Mouse (Mus musculus): ENCODE measurements at regions not wholly inside any gene's neighbourhood (a gene's known extent, or its start where the extent isn't known, plus 50 kb on each side); places are given as distances from the start of the nearest gene placed in this dataset.

DNA sequence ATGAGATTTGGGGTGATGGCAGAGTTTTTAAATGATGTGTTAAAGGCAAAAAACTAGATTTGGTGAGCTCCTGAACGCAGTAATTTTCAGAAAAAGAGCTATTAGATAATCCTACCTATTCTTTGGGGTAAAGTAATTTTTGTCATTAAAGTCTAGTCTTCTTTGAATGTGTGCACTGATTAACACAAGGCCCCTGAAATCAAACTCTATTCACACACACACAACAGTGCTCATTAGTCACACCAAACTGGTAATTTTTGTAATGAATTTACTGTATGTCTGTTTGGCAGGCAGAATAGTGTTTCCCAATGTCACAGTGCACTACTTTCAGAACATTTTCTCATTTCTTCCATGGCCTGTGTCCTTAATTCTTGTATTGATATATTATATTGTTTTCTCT lies 296.8 kb downstream of the Arl6ip6 start:
- Histone ChIP-seq H3K27me3 (ENCODE audit: control insufficient read depth, insufficient read depth, low read length, poor library complexity, severe bottlenecking) (no peaks in the 10 kb centered on the region), H3K27ac (ENCODE audit: insufficient read depth, low read length) (no peak overlapping the region), H3K36me3 (ENCODE audit: control insufficient read depth, insufficient read depth, low read length, poor library complexity, severe bottlenecking) (no peaks in the 10 kb centered on the region), H3K9ac (ENCODE audit: low read depth, poor library complexity, severe bottlenecking) (no peak overlapping the region), H3K9me3 (replicated peaks; ENCODE audit: control insufficient read depth, insufficient read depth, low read length, poor library complexity, severe bottlenecking) (no peaks in the 10 kb centered on the region), H3K4me1 (ENCODE audit: control insufficient read depth, insufficient read depth, low read length) (no peaks in the 10 kb centered on the region), H3K4me3 (ENCODE audit: low read depth, low read length) (no peak overlapping the region)
- TF ChIP-seq POLR2A (IDR thresholded peaks at IDR 0.05; ENCODE audit: insufficient read depth, low read length) (no peak), CTCF (IDR thresholded peaks at IDR 0.05; ENCODE audit: low read depth, low read length) (no peak), EP300 (IDR thresholded peaks at IDR 0.05; ENCODE audit: insufficient read depth, low read depth, low read length) (no peak)

DNA sequence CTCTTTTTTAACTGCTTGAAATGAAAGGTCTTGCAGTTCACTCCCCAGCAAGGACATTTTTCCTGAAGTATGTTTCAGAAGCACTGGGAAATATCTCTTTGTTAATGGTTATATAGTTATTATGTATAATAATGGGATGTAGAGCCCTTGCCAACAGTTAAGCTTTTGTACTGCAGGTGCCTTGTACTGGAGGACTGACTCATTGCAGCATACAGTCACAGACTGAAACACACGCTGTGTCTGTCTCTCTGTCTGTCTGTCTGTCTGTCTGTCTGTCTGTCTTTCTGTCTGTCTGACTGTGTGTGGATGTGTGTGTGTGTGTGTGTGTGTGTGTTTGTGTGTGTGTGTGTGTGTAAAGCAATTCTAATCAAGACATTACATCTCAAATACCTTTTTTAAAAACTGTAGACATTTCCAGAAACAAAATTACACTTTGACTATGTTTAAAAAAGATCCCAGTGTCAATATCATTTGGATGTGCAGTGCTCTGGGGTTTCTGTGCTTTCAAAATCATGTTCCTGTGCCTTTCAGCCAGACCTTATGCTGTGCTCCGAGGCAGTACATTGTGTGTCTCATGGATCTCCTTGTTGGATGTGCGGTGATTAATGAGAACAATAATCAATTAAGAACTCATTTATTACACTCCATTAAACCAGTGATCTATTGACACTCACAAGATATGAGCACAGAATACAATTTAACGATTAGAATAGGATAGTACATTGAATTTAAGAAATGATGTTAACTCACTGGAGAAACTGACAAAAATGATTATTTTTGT lies 299.5 kb downstream of the Arl6ip6 start:
- H3K36me3 ChIP-seq (ENCODE audit: control insufficient read depth, insufficient read depth, low read length, poor library complexity, severe bottlenecking): no peaks in the 10 kb centered on the region
- TF ChIP-seq EP300 (IDR thresholded peaks at IDR 0.05; ENCODE audit: insufficient read depth, low read depth, low read length) (no peak), POLR2A (IDR thresholded peaks at IDR 0.05; ENCODE audit: insufficient read depth, low read length) (no peak), CTCF (IDR thresholded peaks at IDR 0.05; ENCODE audit: low read depth, low read length) (no peak)

DNA sequence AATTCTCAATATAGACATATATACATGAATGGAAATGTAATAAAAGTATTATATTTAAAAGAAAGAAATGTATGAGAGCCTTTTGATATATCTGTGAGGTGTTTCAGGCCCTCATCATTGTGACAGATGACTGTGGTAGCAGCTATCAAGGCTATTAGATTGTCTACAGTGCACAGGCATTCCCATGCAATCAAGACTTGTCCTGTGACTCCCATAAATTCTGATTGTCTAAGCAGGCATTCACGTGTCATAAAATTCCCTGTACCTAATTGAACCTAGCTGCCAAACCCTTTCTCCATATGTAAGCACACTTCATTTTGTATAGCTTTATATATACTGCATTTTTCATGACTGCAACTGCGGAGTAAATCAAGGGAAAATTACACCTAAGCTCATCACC lies 301.3 kb downstream of the Arl6ip6 start:
- Histone ChIP-seq H3K4me1 (ENCODE audit: control insufficient read depth, insufficient read depth, low read length) (no peaks in the 10 kb centered on the region), H3K9ac (ENCODE audit: low read depth, poor library complexity, severe bottlenecking) (no peak overlapping the region), H3K4me3 (ENCODE audit: low read depth, low read length) (no peak overlapping the region), H3K36me3 (ENCODE audit: control insufficient read depth, insufficient read depth, low read length, poor library complexity, severe bottlenecking) (no peaks in the 10 kb centered on the region), H3K9me3 (replicated peaks; ENCODE audit: control insufficient read depth, insufficient read depth, low read length, poor library complexity, severe bottlenecking) (no peaks in the 10 kb centered on the region), H3K27ac (ENCODE audit: insufficient read depth, low read length) (no peak overlapping the region), H3K27me3 (ENCODE audit: control insufficient read depth, insufficient read depth, low read length, poor library complexity, severe bottlenecking) (no peaks in the 10 kb centered on the region)
- TF ChIP-seq CTCF (IDR thresholded peaks at IDR 0.05; ENCODE audit: low read depth, low read length) (no peak), POLR2A (IDR thresholded peaks at IDR 0.05; ENCODE audit: insufficient read depth, low read length) (no peak), EP300 (IDR thresholded peaks at IDR 0.05; ENCODE audit: insufficient read depth, low read depth, low read length) (no peak)

More for the DNA sequence above, 299.5 kb downstream of the Arl6ip6 start:
- H3K27me3 ChIP-seq (ENCODE audit: control insufficient read depth, insufficient read depth, low read length, poor library complexity, severe bottlenecking): no peaks in the 10 kb centered on the region
- H3K4me1 ChIP-seq (ENCODE audit: control insufficient read depth, insufficient read depth, low read length): no peaks in the 10 kb centered on the region
- no peaks in the 10 kb centered on the region for H3K9me3 ChIP-seq (replicated peaks; ENCODE audit: control insufficient read depth, insufficient read depth, low read length, poor library complexity, severe bottlenecking)
- no peak overlapping the region for H3K4me3 ChIP-seq (ENCODE audit: low read depth, low read length)
- no peak overlapping the region for H3K9ac ChIP-seq (ENCODE audit: low read depth, poor library complexity, severe bottlenecking)
- H3K27ac ChIP-seq (ENCODE audit: insufficient read depth, low read length): no peak overlapping the region

DNA sequence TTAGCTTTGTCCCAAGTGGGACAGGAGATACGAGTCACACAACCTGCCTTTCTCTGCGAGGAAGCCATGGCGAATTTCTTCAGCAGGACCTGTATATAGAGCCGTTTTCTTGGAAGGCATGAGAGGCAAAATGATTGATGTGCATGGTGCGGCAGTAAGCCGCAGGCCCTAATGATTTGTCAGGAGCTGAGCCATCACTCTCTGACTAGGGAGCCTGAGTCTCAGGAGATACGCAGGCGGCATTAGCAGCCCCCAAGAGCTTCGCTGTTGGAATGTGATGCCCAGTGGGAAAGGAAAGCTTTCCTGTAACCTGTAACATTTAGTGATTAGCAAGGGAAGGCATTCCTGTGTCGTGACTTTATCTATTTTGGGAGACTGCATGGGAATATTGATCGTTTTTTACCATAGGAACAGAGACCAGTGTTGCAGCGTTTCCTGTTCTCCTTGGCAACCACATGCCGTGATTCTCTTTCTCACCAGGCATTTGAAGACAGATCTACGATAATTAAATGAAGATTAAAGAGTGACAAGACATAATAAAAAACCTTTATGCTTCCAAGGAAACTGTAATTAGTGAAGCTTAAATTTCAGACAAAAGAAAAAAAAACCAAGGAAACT lies 310.2 kb downstream of the Arl6ip6 start:
- Histone ChIP-seq H3K27ac (ENCODE audit: insufficient read depth, low read length) (no peak overlapping the region), H3K4me3 (ENCODE audit: low read depth, low read length) (no peak overlapping the region), H3K9me3 (replicated peaks; ENCODE audit: control insufficient read depth, insufficient read depth, low read length, poor library complexity, severe bottlenecking) (no peaks in the 10 kb centered on the region), H3K36me3 (ENCODE audit: control insufficient read depth, insufficient read depth, low read length, poor library complexity, severe bottlenecking) (no peaks in the 10 kb centered on the region), H3K27me3 (ENCODE audit: control insufficient read depth, insufficient read depth, low read length, poor library complexity, severe bottlenecking) (no peaks in the 10 kb centered on the region), H3K4me1 (ENCODE audit: control insufficient read depth, insufficient read depth, low read length) (no peaks in the 10 kb centered on the region), H3K9ac (ENCODE audit: low read depth, poor library complexity, severe bottlenecking) (no peak overlapping the region)
- no peak for TF ChIP-seq POLR2A (IDR thresholded peaks at IDR 0.05; ENCODE audit: insufficient read depth, low read length)

DNA sequence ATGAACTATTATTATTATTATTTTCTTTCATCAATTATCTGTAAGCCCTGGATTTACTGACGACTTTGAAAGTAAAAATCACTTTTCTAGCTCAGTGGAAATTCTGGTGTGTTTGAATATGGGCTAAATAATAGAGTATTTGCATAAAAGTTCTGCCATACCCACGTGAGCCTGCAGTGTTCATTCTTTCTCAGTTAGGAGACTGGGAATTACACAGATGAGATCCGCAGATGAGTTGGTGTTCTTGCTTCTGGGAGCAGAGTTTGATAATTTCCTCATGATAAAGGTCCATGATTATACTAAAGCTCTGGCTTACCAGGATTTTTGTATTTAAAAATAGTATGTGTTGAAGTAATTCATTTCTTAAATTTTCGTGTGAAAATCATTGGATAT lies 310.7 kb downstream of the Arl6ip6 start:
- H3K36me3 ChIP-seq (ENCODE audit: control insufficient read depth, insufficient read depth, low read length, poor library complexity, severe bottlenecking): no peaks in the 10 kb centered on the region
- no peaks in the 10 kb centered on the region for H3K27me3 ChIP-seq (ENCODE audit: control insufficient read depth, insufficient read depth, low read length, poor library complexity, severe bottlenecking)
- H3K9ac ChIP-seq (ENCODE audit: low read depth, poor library complexity, severe bottlenecking): no peak overlapping the region
- TF ChIP-seq CTCF (IDR thresholded peaks at IDR 0.05; ENCODE audit: low read depth, low read length): no peak
- no peak for TF ChIP-seq EP300 (IDR thresholded peaks at IDR 0.05; ENCODE audit: insufficient read depth, low read depth, low read length)
- no peak for TF ChIP-seq POLR2A (IDR thresholded peaks at IDR 0.05; ENCODE audit: insufficient read depth, low read length)
- no peaks in the 10 kb centered on the region for H3K4me1 ChIP-seq (ENCODE audit: control insufficient read depth, insufficient read depth, low read length)
- no peak overlapping the region for H3K27ac ChIP-seq (ENCODE audit: insufficient read depth, low read length)
- H3K4me3 ChIP-seq (ENCODE audit: low read depth, low read length): no peak overlapping the region
- no peaks in the 10 kb centered on the region for H3K9me3 ChIP-seq (replicated peaks; ENCODE audit: control insufficient read depth, insufficient read depth, low read length, poor library complexity, severe bottlenecking)

DNA sequence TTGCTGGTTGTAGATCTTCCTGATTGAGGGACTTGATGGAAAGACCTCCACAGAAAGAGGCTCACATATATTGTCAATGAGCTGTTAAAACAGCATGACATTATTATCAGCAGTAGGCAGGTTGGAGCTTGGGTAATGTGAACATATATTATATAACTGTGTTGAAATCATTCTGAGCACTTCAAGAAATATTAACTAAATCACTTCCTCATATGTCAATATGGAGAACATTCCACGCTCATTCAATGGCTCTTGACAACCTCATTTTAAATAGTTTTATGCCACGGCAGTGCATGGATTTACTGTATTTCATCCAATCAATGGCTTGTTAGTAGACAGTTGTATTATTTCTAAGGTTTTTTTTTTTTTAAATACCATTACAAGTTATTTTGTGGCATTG lies 350.6 kb downstream of the Arl6ip6 start:
- no peak overlapping the region for H3K9ac ChIP-seq (ENCODE audit: low read depth, poor library complexity, severe bottlenecking)
- H3K4me1 ChIP-seq (ENCODE audit: control insufficient read depth, insufficient read depth, low read length): no peaks in the 10 kb centered on the region
- TF ChIP-seq CTCF (IDR thresholded peaks at IDR 0.05; ENCODE audit: low read depth, low read length) (no peak), EP300 (IDR thresholded peaks at IDR 0.05; ENCODE audit: insufficient read depth, low read depth, low read length) (no peak), POLR2A (IDR thresholded peaks at IDR 0.05; ENCODE audit: insufficient read depth, low read length) (no peak)
- no peaks in the 10 kb centered on the region for H3K27me3 ChIP-seq (ENCODE audit: control insufficient read depth, insufficient read depth, low read length, poor library complexity, severe bottlenecking)
- H3K27ac ChIP-seq (ENCODE audit: insufficient read depth, low read length): no peak overlapping the region
- H3K36me3 ChIP-seq (ENCODE audit: control insufficient read depth, insufficient read depth, low read length, poor library complexity, severe bottlenecking): no peaks in the 10 kb centered on the region
- no peaks in the 10 kb centered on the region for H3K9me3 ChIP-seq (replicated peaks; ENCODE audit: control insufficient read depth, insufficient read depth, low read length, poor library complexity, severe bottlenecking)
- no peak overlapping the region for H3K4me3 ChIP-seq (ENCODE audit: low read depth, low read length)

Measured in ES-Bruce4 (cell line).